Mouse (Mus musculus) brain, embryonic 14.5 days (tissue): ENCODE measurements around the gene Gm49337.

Experiments used
- CTCF ChIP-seq: fragments of 200-500 bp; IDR thresholded peaks from 2 replicates; pipeline ENCODE4 v1.5.1; 2012; ENCODE audit warnings: inconsistent platforms, mild to moderate bottlenecking, moderate library complexity, borderline replicate concordance; ENCODE audit not compliant: insufficient read depth, insufficient read length; ENCODE audit errors: extremely low read depth
- POLR2A ChIP-seq: fragments of 200-500 bp; IDR thresholded peaks from 2 replicates; pipeline ENCODE4 v1.6.1; 2012; ENCODE audit warnings: mild to moderate bottlenecking, inconsistent platforms, borderline replicate concordance; ENCODE audit not compliant: poor library complexity, insufficient read depth, insufficient read length, severe bottlenecking; ENCODE audit errors: extremely low read depth

DNA sequence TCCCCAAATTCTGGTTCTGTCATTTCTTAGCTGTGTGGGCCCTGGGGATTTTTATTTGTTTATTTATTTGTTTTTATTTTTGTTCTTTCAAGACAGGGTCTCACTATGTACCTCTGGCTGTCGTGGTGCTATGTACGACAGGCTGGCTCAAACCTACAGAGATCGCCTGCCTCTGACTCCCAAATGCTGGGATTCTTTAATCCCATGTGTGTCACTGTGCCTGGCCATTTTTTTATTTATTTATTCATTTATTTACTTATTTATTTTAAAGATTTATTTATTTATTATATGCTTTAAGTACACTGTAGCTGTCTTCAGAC, 3.9 kb upstream of the Gm49337 start:
- TF ChIP-seq CTCF (no peak), POLR2A (no peak)
